Mouse (Mus musculus) gastrocnemius, postnatal 14 days (tissue): ENCODE data around the gene Crybb3. TPM values are rescaled to one million over a fixed set of nuclear protein-coding genes. Genes with fewer than 3 reads are reported as not detected.

Source experiments
- DNase-seq: peaks from one replicate; pipeline ENCODE4 v3.0.0; 2021; ENCODE audit warnings: mixed read lengths
- intact Hi-C: fragments of 180-260 bp; cut with DNase I; formaldehyde crosslinking; loops from one replicate; pipeline ENCODE4 v1.15.1; 2025; ENCODE audit warnings: low total_unique reads
- total RNA-seq, 2 experiments: library from RNA; stranded (reverse); gene quantifications; 2 replicates each; pipeline ENCODE4 v1.2.3; 2021

The Crybb3 gene
- total RNA-seq, 2 experiments from 2014 or later: 0.94 to 2.0 TPM

- DNase-seq: no peak
- intact Hi-C loops: no loop called here
Observed at GRCm38 (mm10) chr5:113106594-113106993, 25.2 kb upstream of the Crybb3 start.

GRCm38 (mm10) chr5:113105481-113105880 is 24.1 kb upstream of the Crybb3 start:
- no peak for DNase-seq
- intact Hi-C loops: no loop called here

GRCm38 (mm10) chr5:113105035-113105434 is 23.7 kb upstream of the Crybb3 start:
- intact Hi-C loops: no loop called here
- no peak for DNase-seq

- DNase-seq: no peak
- intact Hi-C loops: loop anchor here (5.0 kb wide), 1 partner anchor 40 kb away; no protein-coding TSS in a partner anchor
Observed at GRCm38 (mm10) chr5:113102455-113102854, 21.1 kb upstream of the Crybb3 start.

- no peak for DNase-seq
- intact Hi-C loops: loop anchor here (2.0 to 5.0 kb wide), 2 partner anchors 41 to 125 kb away; partner anchors contain the start of gene Tmem211
Observed at GRCm38 (mm10) chr5:113101457-113101856, 20.1 kb upstream of the Crybb3 start.

- DNase-seq: no peak
- intact Hi-C loops: loop anchor here (2.0 to 5.0 kb wide), 2 partner anchors 42 to 126 kb away; partner anchors contain the start of gene Tmem211
Observed at GRCm38 (mm10) chr5:113100422-113100821, 19.0 kb upstream of the Crybb3 start.

GRCm38 (mm10) chr5:113099546-113099945 is 18.2 kb upstream of the Crybb3 start:
- peak; percentile 90 for DNase-seq
- intact Hi-C loops: loop anchor here (5.0 kb wide), 1 partner anchor 58 kb away; no protein-coding TSS in a partner anchor

- no peak for DNase-seq
- intact Hi-C loops: loop anchor here (5.0 kb wide), 1 partner anchor 60 kb away; no protein-coding TSS in a partner anchor
Observed at GRCm38 (mm10) chr5:113097551-113097950, 16.2 kb upstream of the Crybb3 start.

GRCm38 (mm10) chr5:113095456-113095855 is 14.1 kb upstream of the Crybb3 start:
- no peak for DNase-seq
- intact Hi-C loops: loop anchor here (5.0 kb wide), 1 partner anchor 62 kb away; no protein-coding TSS in a partner anchor

GRCm38 (mm10) chr5:113092406-113092805 is 11.0 kb upstream of the Crybb3 start:
- no peak for DNase-seq
- intact Hi-C loops: no loop called here

GRCm38 (mm10) chr5:113091162-113091561 is 9.8 kb upstream of the Crybb3 start:
- peak; percentile 50 for DNase-seq
- intact Hi-C loops: no loop called here

- no peak for DNase-seq
- intact Hi-C loops: no loop called here
Observed at GRCm38 (mm10) chr5:113090750-113091149, 9.4 kb upstream of the Crybb3 start.

- intact Hi-C loops: no loop called here
- no peak for DNase-seq
Observed at GRCm38 (mm10) chr5:113090077-113090690, 8.8 kb upstream of the Crybb3 start.

GRCm38 (mm10) chr5:113087465-113087864 is 6.1 kb upstream of the Crybb3 start:
- DNase-seq: no peak
- intact Hi-C loops: no loop called here

- DNase-seq: no peak
- intact Hi-C loops: no loop called here
Observed at GRCm38 (mm10) chr5:113086990-113087389, 5.6 kb upstream of the Crybb3 start.

- intact Hi-C loops: no loop called here
- no peak for DNase-seq
Observed at GRCm38 (mm10) chr5:113086439-113086838, 5.1 kb upstream of the Crybb3 start.

- intact Hi-C loops: no loop called here
- no peak for DNase-seq
Observed at GRCm38 (mm10) chr5:113085931-113086330, 4.5 kb upstream of the Crybb3 start.

- no peak for DNase-seq
Observed at GRCm38 (mm10) chr5:113084309-113084708, 2.9 kb upstream of the Crybb3 start.

GRCm38 (mm10) chr5:113082356-113083168 is 1.2 kb upstream of the Crybb3 start:
- DNase-seq: no peak
- intact Hi-C loops: no loop called here

More at GRCm38 (mm10) chr5:113084309-113084708, 2.9 kb upstream of the Crybb3 start:
- intact Hi-C loops: no loop called here

- intact Hi-C loops: no loop called here
- no peak for DNase-seq
Observed at GRCm38 (mm10) chr5:113081020-113081419, 364 bp downstream of the Crybb3 start.
